Mouse (Mus musculus): ENCODE results near the gene Serpinb6c.
"Not testable (repeated sequence)": the region's sequence is repeated elsewhere in the genome, so short reads cannot be mapped to it uniquely, and the experiment has no call there.

Gene Serpinb6c

DNA sequence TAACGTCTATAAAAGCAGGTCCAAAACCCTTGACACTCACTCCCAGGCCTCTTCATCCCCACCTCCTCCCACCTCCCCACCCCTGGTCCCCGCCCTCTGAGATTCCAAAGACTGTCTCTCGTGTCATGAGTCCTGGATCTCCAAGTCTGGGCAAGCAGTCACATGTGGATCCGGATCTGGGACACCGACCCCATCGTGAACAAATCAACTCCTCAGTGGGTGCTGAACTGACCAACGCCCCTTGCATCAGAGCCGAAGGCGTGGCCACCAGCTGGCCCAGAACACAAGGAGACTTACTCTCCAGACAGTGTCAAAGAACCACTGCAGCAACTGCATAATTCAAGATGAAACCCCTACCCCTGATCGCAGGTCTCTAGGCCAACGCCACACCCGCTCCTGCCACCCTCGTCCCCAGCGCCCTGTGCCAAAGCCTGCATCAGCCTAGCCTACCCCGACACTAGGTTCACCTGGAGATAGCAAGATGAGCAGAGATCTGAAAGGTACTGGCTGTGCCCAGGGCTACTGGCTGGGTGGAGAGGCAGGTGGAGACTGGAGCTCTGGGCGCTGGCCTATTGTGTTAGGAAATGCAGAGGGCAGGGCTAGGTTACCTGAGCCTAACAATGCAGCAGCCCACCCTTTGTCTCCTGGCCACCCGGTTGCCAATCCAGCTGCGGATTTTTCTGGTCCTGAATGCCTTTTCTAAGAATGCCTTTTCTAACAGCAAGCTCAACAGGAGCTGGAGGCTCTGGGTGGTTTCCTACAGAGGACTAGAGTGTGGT, at the start of gene Serpinb6c:
Serpinb6c (minus strand) TSS at position 533 of the 779 bp plus-strand sequence.
- no peak for DNase-seq

- no peak for DNase-seq
These were observed 47.4 kb upstream of the Serpinb6c start for GRCm38 (mm10) chr13:33952947-33953346.

DNA sequence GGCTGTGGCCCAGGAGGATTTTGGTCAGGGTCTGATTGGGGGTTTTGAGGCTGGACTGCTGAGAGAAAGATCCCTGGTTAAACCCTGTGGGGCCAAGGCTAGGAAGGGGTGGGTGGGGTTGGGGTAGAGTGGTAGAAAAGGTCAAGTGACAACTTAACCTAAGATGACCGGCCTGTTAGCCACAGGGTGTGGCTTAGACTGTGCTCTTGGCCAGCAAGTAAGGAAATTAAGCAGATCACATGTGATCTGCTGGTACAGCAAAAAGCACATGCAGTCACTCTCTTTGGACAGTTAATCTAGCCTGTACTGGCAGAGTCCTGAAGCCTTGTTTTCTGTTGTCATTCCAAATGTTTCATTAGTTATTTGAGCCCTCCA, 46.6 kb upstream of the Serpinb6c start:
- no peak for DNase-seq

- no peak for DNase-seq
These were observed 46.0 kb upstream of the Serpinb6c start for GRCm38 (mm10) chr13:33951308-33952074.

DNA sequence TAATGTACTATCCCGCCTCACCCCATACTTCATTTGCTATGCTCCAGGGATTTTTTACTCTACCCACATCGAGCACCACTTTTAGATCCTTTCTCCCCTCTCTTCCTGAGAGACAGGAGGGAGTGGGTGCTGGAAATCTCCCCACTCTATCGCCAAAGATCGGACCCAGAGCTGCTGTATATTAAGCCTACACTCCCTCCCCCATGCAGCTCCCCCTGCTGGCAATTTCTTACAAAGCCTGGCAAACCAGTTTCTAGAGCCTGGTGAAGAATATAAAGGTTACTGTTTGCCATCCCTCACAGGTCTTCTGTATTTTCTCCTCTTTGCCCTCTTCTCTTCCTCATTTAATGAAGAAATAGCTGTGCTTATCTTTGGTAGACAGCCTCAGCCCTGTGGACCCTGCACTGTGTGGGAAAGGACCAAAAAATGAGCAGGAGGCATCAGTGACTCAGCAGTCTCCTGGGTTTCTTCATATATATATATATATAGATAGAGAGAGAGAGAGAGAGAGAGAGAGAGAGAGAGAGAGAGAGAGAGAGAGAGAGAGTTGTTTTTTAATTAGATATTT, 36.8 kb upstream of the Serpinb6c start:
- peak; percentile 47 to 53 for DNase-seq

DNA sequence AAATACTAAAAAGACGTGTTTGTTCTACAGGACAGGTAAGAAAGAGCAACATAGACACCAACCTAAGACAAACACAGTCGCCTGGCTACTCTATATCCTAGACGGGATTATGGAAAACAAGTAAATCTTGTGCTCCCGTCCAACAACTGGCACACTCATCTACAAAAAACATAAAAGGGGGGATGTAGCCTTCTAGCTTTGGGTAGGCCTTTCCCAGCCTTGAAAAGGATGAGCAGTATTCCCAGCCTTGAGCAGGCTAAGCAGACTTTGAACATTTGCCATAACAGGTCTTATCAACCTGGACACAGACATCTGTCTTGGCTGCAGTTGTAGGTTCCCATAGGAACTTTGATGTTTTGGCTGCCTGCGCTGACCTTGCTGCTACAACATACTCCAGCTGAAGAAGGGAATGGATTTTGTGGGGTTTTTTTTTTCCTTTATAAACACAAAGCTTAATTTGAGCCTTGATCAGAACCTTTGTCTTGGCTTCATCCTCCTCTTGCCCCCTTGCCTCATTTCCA, 35.8 kb upstream of the Serpinb6c start:
- no peak for DNase-seq

DNA sequence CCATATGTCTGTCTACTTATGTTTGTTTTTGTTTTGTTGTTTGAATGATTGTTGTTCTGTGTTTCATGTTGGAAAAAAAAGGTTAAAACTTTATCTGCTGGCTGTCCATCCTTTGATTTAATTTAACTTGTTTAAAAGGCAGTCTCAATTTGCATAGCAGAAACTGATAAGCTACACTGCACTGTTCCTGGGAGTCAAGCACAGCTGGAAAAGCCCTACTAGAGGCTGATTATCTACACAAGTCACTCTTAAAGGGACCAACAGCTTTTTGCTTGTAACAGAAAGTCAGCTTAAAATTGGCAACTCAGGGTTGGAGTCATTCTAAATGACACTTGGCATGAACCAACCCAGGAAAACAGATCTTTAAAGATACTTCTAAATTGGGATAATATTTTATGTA, 32.1 kb upstream of the Serpinb6c start:
- DNase-seq, result not testable (repeated sequence)

- DNase-seq, result no peak
These were observed 31.6 kb upstream of the Serpinb6c start for GRCm38 (mm10) chr13:33937151-33937550.

DNA sequence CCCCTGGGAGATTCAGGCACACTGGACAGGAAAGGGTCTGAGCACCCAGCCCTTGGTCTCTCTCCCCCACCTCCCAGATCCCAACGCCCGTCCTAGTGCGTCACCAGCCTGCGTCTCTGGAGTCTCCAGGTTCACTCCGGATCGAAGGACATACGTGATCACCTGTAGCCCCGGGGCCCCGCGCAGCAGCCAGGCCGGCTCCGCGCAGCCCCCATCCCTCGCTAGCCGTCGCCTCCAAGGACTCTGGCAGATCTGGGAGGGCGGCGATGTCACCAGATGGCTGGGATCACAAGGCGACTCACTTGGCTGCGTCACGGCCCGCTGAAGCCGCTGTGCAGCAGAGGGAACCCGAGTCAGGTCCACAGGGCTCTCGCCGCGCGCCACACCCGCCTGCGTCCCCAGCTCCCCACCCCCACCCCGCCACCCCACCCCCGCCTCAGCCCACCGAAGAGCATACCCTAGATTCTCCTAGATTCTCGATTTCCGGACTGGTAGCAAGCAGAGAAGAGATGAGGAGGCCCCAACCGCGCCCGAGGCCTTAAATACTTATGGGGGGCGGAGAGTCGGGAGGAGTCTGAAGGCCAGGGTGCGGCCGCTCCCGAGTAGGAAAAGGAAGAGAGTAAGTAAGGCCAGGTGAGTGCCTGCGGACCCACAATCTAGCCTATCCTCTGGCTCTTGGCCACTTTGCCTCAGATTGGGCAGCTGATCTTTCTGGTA, 30.1 kb upstream of the Serpinb6c start:
- DNase-seq, result peak; percentile 75 to 82

- DNase-seq, result no peak
These were observed 29.2 kb upstream of the Serpinb6c start for GRCm38 (mm10) chr13:33934743-33935142.

DNA sequence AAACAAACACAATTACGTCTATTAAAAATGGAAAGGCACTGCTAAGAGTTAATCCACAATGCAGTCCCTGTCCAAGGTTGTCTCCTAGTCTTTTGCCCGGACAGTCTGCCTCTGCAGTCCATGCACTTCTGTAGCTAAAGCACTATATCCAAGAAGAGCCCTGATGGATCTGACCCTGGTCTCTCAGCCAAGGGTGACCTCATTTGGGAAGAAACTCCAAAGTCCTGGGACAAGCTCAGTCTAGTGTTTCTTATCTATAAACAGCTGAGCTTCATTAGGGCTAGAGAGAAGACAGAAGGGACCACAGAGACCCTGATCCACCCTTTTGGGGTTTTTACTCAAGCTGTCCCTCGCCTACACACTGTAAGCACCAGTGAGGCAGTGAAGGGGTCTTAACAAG, 25.4 kb upstream of the Serpinb6c start:
- DNase-seq, result no peak

- DNase-seq, result no peak
These were observed 24.8 kb upstream of the Serpinb6c start for GRCm38 (mm10) chr13:33930281-33930680.

DNA sequence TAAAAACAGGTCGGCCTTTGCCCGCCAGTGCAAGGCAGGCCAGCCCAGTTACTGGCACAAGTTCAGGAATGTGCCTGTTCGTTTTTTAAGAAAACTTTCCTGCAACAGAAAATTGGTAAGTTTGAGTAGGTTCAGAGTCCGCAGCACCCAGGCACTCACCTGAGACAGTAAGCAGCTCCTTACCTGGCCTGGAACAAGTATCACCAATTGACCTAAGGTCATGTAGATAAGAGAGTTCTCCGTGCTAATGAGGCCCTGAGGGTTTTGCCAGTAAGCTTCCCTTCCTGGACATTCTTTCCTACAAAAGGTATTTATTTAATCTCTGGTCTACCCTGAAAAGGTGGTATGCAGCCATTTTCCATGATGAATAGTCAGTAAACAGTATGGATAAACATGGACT, 16.2 kb upstream of the Serpinb6c start:
- no peak for DNase-seq

DNA sequence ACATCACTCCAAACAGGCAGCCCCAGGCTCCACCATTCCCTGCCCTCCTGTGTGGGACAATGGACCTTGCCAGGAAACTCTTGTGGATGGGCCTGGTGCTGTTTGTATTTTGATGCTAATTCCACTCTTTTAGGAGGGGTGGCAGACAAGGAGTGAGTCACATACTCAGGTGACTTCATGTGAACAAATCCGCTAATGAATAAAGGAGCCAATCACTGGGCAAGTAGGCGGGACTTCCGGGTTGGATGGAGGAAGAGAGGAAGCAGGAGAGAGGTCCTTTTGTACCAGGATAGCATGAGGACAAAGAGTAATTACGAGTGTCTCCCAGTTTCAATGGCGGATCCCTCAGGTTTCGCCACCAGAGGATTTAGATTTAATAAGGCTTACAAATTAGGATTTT, 15.5 kb upstream of the Serpinb6c start:
- no peak for DNase-seq

GRCm38 (mm10) chr13:33906821-33907220, 1.3 kb upstream of the Serpinb6c start:
- DNase-seq, result no peak

- no peak for DNase-seq
These were observed 2.2 kb downstream of the Serpinb6c start for GRCm38 (mm10) chr13:33903290-33903689.

- peak; percentile 61 to 62 for DNase-seq
These were observed 11.3 kb downstream of the Serpinb6c start for GRCm38 (mm10) chr13:33894207-33894606.

GRCm38 (mm10) chr13:33843308-33843707, 62.2 kb downstream of the Serpinb6c start, which contains the start of gene Serpinb6e:
TSS of gene Serpinb6e (minus strand) at chr13:33843408.
- no peak for DNase-seq

DNA sequence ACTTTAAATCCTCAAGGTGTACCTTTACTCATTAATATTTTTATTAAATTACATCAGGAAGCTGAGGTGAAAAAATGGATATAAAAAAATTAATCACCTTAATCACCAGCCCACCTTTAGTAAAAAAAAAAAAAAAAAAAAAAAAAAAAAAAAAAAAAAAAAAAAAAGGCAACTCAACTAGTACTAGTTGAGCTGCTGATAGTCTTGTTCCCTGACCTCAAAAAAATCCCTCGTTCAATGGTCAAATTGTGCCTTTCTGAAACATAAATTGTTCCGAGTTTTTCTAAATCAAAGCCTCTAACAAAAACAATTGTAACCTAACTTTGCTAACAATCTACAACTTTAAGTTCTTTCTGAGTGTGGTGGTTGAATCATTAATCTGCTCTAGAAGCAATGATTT, 74.8 kb downstream of the Serpinb6c start:
- DNase-seq, result no peak

Data from kidney, postnatal 4 days (tissue).